Mouse (Mus musculus) kidney, adult 2 months (tissue): ENCODE measurements around the gene Gm9970.

Source experiments
- CTCF ChIP-seq: fragments of 200-500 bp; conservative IDR thresholded peaks from 2 replicates; pipeline ENCODE4 v1.5.1; 2011; ENCODE audit warnings: low read depth, mild to moderate bottlenecking, control low read depth, low read length, moderate library complexity, mixed read lengths; ENCODE audit not compliant: insufficient read depth, insufficient read length
- POLR2A ChIP-seq: fragments of 200-500 bp; IDR thresholded peaks from one replicate; pipeline ENCODE4 v1.6.1; 2011; ENCODE audit warnings: low read depth, low read length, control low read depth

DNA sequence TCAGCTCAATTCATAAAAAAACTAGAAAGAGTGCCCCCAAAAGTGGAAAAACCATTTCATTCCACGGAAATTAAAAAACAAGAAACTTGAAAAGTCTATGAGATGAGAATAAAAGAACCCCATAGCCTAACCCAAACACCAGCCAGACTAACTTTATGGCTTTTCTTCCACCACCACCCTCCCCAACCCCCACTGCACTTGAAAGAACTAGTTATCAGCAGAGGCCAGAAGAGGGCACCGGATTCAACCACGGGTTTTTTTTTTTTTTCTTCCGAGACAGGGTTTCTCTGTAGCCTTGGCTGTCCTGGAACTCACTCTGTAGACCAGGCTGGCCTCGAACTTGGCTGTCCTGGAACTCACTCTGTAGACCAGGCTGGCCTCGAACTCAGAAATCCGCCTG is 22.7 kb downstream of the Gm9970 start:
- TF ChIP-seq CTCF (no peak), POLR2A (no peak)
